Mouse (Mus musculus) ES-E14 (cell line): Measurements from ENCODE around the gene Dhdh. TPM values are rescaled to one million over a fixed set of nuclear protein-coding genes. Genes with fewer than 3 reads are reported as not detected.
A peak's percentile ranks its signal among the peaks of the same experiment; 100 is the strongest.

ENCODE experiments used
- DNase-seq: peaks from one replicate; pipeline ENCODE4 v3.0.0-alpha.2; 2013; ENCODE audit warnings: low read depth, low spot score
- H3K27ac ChIP-seq: 2 replicates; pipeline ENCODE4 v1.5.1; 2012; ENCODE audit warnings: low read depth, mild to moderate bottlenecking, low read length, moderate library complexity, mixed read lengths; ENCODE audit not compliant: poor library complexity, insufficient read depth, severe bottlenecking
- H3K36me3 ChIP-seq: 2 replicates; pipeline ENCODE4 v1.6.1; 2012; ENCODE audit warnings: mild to moderate bottlenecking, low read length, moderate library complexity, mixed read lengths; ENCODE audit not compliant: control insufficient read depth, poor library complexity, insufficient read depth, severe bottlenecking
- H3K4me1 ChIP-seq, 2 experiments: fragments of 150-350 bp in 1 of 2; sonication (generic) in 1 of 2; 2 replicates each; pipeline ENCODE4 v1.6.1; 2012; ENCODE audit warnings: low read length in 2 of 2, mild to moderate bottlenecking in 1 of 2, mixed read lengths in 1 of 2; ENCODE audit not compliant: control insufficient read depth in 2 of 2, insufficient read depth in 2 of 2, poor library complexity in 1 of 2
- H3K4me3 ChIP-seq, 2 experiments: fragments of 150-350 bp in 1 of 2; sonication (generic) in 1 of 2; 2 replicates each; pipeline ENCODE4 v1.5.1; 2012; ENCODE audit warnings: low read length in 2 of 2, low read depth in 1 of 2, mild to moderate bottlenecking in 1 of 2, mixed read lengths in 1 of 2; ENCODE audit not compliant: insufficient read depth in 1 of 2, poor library complexity in 1 of 2, severe bottlenecking in 1 of 2
- H3K9ac ChIP-seq: 2 replicates; pipeline ENCODE4 v1.6.1; 2012; ENCODE audit warnings: low read depth, mild to moderate bottlenecking, low read length, mixed read lengths; ENCODE audit not compliant: poor library complexity, insufficient read depth, severe bottlenecking
- H3K9me3 ChIP-seq: fragments of 150-350 bp; sonication (generic); 2 replicates; pipeline ENCODE4 v1.6.1; 2012; ENCODE audit warnings: low read depth, mild to moderate bottlenecking, low read length; ENCODE audit not compliant: control insufficient read depth, insufficient read depth
- CHD2 ChIP-seq: IDR thresholded peaks from 2 replicates; pipeline ENCODE4 v1.6.1; 2014; ENCODE audit warnings: mild to moderate bottlenecking, low read depth, low read length, inconsistent platforms
- HCFC1 ChIP-seq: IDR thresholded peaks from 2 replicates; pipeline ENCODE4 v1.6.1; 2012; ENCODE audit warnings: low read length, inconsistent platforms, borderline replicate concordance; ENCODE audit not compliant: insufficient read depth
- MAFK ChIP-seq: IDR thresholded peaks from 2 replicates; pipeline ENCODE4 v1.6.1; 2014; ENCODE audit warnings: mild to moderate bottlenecking, low read depth, low read length, inconsistent platforms; ENCODE audit not compliant: insufficient read depth
- ZC3H11A ChIP-seq: IDR thresholded peaks from 2 replicates; pipeline ENCODE4 v1.6.1; 2012; ENCODE audit warnings: low read depth, mild to moderate bottlenecking, inconsistent platforms, low read length, borderline replicate concordance
- ZNF384 ChIP-seq: IDR thresholded peaks from 2 replicates; pipeline ENCODE4 v1.6.1; 2012; ENCODE audit warnings: low read depth, low read length, inconsistent platforms
- in situ Hi-C, 2 experiments: fragments of 600-800 bp; cut with MboI; formaldehyde crosslinking; loops; one replicate each; pipeline ENCODE4 v1.15.1; 2025; ENCODE audit warnings: low sequenced_read_pairs in 2 of 2, inconsistent platforms in 1 of 2; ENCODE audit not compliant: unreplicated experiment in 2 of 2
- total RNA-seq: library from RNA; depleted of rRNA; stranded (reverse); fragments of 300-350 nt; gene quantifications from 2 replicates; pipeline ENCODE4 v1.2.3, GENCODE M21; 2012

The Dhdh gene
- total RNA-seq, 1 experiment, result 3.6 TPM

- Histone ChIP-seq H3K36me3 (peaks cover 4% of the 10 kb centered on the region; the same call in 1 of the 2 replicates), H3K4me1 (peaks cover 0 to 7% of the 10 kb centered on the region in 2 experiments; a peak in 3 of 4 replicates), H3K9me3 (no peaks in the 10 kb centered on the region), H3K27ac (no peak overlapping the region), H3K9ac (no peak overlapping the region), H3K4me3 (no peak overlapping the region)
- DNase-seq, result no peak
- TF ChIP-seq CHD2 (no peak), ZC3H11A (peak; percentile 19; the same call in 1 of the 2 replicates)
- in situ Hi-C loops, result loop anchor here in 1 of 2 experiments (10.0 kb wide), 1 partner anchor 124 kb away; no protein-coding TSS in a partner anchor
Observed at GRCm38 (mm10) chr7:45470869-45471268, 17.7 kb downstream of the Dhdh start.

DNA sequence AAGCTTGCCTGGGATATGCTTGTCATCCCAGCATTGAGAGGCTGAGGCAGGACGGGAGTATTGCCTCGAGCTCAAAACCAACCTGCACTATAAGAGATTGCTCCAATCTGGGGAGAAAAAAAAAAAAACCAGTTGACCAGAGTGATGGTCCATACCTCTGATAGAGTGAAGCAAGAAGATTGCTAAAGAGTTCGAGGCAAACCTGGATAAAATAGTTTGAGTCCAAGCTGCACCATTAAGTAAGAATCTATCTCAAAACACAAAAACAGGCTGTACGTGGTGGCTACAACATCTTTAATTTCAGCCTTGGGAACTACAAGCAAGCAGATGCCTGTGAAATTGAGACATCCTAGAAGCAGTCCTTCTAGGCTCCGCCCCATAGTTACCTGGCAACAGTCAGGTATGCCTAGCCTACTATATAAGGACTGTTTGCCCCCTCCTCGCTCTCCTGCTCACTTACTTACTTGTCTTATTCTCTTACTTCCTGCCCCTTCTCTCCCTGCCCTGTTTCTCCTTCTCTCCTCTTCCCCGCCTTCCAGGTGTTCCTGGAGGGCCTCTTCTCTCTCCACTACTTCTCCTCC, 21.4 kb downstream of the Dhdh start:
- in situ Hi-C loops, result no loop called here
- peaks cover 0 to 3% of the 10 kb centered on the region in 2 experiments; a peak in 2 of 4 replicates for H3K4me1 ChIP-seq
- no peak overlapping the region; the same call in 1 of the 2 replicates for H3K27ac ChIP-seq
- H3K9ac ChIP-seq, result peak overlapping the region; percentile 12; the same call in 1 of the 2 replicates
- H3K36me3 ChIP-seq, result peaks cover 24% of the 10 kb centered on the region
- DNase-seq, result no peak
- no peaks in the 10 kb centered on the region for H3K9me3 ChIP-seq
- peak overlapping the region; percentile 63 to 80 for H3K4me3 ChIP-seq
- 0 out of 2 replicates have a peak, but pooled peaks have one; percentile 42 for TF ChIP-seq ZNF384
- no peak for TF ChIP-seq MAFK
- TF ChIP-seq CHD2, result no peak

DNA sequence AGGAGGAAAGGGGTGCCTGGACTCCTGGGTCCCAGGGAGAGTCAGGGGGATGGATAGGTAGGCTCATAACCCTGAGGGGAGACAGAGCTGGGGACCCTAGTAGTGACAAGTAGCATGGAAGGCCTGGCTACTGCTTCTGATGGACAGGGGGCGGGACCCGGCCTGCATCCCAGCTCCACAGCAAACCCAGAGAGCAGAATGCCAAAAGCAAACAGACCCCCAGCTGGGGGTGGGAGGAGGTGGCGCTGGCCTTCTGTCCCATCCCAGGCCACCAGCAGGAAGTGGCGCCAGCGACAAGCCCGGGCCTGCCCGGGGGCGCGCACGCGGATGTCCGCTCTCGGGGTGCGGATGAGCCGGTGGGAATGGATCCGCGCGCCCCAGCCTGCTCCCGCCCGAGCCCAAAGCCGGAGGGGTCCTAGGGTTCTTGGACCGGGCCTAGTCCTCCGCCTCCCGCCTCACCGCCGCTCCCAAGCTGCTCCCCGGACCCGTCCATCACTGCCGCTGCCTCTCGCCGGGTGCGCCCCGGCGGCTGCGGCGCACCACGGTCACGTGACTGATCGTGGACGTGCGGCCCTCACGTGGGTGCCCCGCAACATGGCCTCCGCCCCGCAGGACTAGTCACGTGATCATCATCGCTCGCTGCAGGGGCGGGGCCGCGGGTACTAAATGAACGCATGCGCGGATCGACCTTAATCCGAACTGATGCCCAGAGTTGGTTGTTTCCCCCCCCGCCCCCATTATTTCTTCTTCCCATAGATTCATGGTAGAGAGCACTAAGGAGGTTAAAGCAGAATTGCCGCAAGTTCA, 22.1 kb downstream of the Dhdh start, which contains the start of gene Bax:
Gene Bax (minus strand): TSS at position 616 of the 807 bp plus-strand sequence.
- peak; percentile 90 for DNase-seq
- no peaks in the 10 kb centered on the region for H3K9me3 ChIP-seq
- no peak for TF ChIP-seq MAFK
- peak; percentile 83 for TF ChIP-seq HCFC1
- H3K4me1 ChIP-seq, result peaks cover 0 to 3% of the 10 kb centered on the region in 2 experiments; a peak in 2 of 4 replicates
- in situ Hi-C loops, result no loop called here
- peak within 1 kb of the TSS; percentile 93 for H3K9ac ChIP-seq
- peaks cover 29% of the 10 kb centered on the region for H3K36me3 ChIP-seq
- peak within 1 kb of the TSS; percentile 91 for H3K27ac ChIP-seq
- H3K4me3 ChIP-seq, result peak within 1 kb of the TSS; percentile 74 to 80

DNA sequence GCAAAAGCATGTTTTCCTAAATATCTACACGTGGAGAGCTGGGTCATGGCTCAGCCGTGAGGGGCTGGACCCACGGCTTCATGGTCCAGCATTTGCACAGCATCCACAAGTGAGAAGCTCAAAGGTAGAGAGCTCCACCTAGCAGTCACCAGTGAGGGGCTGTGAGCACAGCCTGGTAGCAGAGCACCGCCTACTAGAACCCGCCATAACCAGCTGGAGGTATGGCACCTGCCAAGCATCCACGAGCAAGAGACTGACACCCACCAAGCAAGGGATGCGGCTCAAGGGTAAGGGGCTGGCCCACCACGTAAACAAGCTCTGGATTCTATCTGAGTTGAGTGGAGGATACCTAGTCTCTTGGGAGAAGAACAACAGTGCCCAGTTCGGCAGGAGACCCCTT, 23.1 kb downstream of the Dhdh start:
- DNase-seq, result no peak
- Histone ChIP-seq H3K9me3 (no peaks in the 10 kb centered on the region), H3K9ac (peak overlapping the region; percentile 93), H3K36me3 (peaks cover 35% of the 10 kb centered on the region), H3K4me3 (peak overlapping the region; percentile 74 to 80), H3K4me1 (peaks cover 0 to 3% of the 10 kb centered on the region in 2 experiments; a peak in 2 of 4 replicates), H3K27ac (peak overlapping the region; percentile 91; the same call in 1 of the 2 replicates)
- in situ Hi-C loops, result no loop called here
- TF ChIP-seq CHD2 (no peak), MAFK (no peak), ZNF384 (no peak), HCFC1 (no peak), ZC3H11A (no peak)
